Mouse (Mus musculus) gastrocnemius, postnatal 10 days (tissue): ENCODE results near the gene Tuft1. TPM values are rescaled to one million over a fixed set of nuclear protein-coding genes. Genes with fewer than 3 reads are reported as not detected.
"Not testable (repeated sequence)": the region's sequence is repeated elsewhere in the genome, so short reads cannot be mapped to it uniquely, and the experiment has no call there.

ENCODE experiments used
- DNase-seq: peaks from one replicate; pipeline ENCODE4 v3.0.0; 2021; ENCODE audit warnings: mixed read lengths
- total RNA-seq, 2 experiments: library from RNA; stranded (reverse); gene quantifications; 2 replicates each; pipeline ENCODE4 v1.2.3; 2021

Gene Tuft1
- total RNA-seq, 2 experiments from 2014 or later, result 1.1 to 1.2 TPM

DNA sequence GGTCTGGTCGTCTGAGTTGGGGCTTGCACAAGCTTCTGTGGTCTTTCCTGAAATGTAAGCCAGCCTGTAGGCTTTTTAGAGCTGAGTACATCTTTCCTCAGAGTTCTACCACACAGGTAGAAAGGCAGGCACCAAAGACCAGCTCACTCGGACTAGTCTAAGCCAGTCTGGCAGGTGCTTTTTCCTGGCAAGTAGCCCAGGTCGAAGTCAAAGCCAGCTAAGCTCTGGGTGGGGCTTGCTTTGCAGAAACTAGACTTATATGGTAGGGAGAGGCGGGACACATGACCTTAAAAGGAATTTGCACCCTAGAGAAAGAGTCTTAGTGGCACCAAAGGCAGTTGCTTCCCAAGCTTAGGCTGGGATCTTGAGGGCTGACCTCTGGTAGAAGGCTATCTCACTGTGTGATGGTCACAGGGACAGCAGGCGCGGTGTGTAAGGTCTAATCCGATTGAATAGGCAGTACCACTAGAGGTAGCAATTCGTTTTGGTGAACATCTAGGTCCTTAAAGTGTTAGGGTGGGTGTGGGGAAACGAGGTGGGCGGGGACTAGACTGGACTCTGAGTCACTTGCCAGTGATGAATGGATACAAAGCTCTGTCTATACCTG, 573 bp upstream of the Tuft1 start:
- not testable (repeated sequence) for DNase-seq

DNA sequence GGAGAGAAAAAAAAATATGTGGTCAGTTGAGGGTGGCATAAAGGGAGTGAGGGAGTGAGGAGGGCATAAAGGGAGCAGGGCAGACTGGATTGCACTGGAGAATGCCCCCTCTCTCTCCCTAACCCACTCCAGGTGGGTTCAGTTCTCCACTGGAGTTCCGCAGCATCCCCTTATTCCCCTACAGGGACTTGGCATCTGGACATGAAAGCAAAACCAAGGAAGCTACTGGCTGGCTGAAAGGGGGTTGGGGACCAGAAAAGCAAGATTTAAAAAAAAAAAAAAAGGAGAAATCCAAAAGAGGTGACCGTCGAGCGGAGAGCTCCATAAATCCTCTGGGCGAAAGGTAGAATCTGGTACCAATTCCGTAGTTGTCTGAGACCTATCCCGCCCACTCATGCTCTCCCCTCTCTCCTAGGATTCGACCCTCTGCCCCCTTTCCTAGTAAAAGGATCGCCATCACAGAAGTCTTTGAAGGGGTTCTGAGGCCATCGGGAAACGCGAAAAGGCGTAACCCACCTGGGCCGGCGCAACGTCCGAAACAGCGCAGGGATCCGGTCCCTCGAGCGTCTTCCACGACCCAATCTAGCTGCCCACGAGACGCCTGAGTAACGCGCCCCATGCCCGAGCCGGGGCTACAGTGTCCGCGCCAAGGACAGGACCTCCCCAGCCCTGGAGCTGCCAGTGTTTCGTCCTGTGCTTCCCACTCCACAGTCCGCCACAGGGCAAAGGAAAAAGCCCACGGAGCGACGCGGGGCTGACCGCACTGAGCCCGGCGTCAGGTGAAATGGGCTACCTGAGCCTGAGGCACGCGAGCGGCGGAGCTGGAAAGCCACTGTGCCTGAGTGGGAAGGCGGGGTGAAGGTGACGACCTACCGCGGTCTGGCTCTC, 576 bp downstream of the Tuft1 start:
- DNase-seq, result not testable (repeated sequence)

DNA sequence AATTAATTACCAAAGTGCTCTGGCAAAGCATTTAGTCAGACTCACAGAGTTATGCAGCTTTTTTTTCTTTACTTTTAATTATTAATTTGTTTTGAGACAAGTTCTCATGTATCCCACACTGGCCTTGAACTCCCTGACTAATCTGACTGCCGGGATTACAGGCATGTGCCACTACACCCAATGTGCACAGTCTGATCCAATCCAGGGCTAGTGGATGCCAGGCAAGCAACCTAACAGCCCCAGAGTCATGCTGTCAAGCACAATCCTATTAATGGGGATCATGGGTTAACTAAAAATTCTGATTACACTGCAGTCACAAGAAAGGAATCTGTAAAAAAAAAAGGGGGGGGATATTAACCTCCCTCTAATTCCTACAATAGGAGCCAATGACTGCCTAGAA, 4.7 kb downstream of the Tuft1 start:
- DNase-seq, result not testable (repeated sequence)

DNA sequence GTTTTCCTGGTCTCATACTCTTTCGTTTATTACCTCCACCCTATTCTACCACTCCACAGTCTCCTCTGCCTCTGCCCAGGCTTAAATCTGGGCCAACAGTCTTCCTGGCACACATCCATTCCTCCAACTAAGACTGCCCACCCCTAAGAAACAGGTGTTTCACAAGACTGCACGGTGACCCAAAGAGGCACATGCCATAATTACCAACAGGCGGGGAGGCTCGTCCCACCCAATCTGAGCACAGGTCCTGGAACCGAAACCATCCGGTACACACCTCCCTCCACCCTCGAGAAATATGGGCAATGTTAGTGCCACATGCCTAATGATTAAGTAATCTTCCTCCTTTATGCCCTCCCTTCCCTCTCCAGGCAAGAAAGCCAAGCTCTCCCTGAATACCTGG, 8.3 kb downstream of the Tuft1 start:
- DNase-seq, result no peak

DNA sequence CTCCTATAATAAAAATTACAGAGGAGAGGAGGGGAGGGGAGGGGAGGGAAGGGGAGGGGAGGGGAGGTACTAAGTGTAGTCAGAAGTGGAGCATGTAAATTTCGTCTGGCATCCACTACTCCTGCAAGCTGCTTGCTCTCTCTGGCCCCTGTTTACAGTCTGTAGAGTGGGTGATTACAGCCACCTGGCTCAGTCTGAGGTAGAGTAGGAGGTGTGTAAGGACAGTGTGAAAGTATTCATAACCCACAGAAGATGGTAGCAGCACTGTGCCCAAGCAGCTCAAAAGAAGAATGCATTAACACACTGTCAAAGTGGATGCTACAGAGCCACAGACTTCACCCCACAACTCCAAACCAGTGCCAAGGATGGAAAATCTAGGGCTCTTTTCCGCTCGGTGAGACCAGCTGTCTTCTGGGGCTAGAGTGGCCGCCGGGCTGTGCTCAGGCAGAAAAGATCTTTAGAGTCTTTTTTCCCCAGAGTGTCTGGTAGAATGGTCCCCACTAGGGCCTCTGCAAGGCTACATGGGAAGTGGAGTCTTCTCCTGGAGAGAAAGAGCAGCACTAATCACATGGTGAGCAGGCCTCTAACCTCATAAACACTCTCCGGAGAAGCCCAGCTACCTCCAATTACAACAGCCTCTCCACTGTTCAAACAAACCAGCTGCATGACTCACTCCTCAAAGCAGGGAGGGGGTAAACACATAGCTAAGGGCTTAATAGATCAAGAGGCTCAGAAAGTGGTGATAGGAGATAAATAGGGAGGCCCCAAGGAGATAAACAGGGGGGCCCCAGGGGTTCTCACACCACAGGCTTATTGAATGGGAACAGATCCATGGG, 9.7 kb downstream of the Tuft1 start:
- DNase-seq, result no peak

DNA sequence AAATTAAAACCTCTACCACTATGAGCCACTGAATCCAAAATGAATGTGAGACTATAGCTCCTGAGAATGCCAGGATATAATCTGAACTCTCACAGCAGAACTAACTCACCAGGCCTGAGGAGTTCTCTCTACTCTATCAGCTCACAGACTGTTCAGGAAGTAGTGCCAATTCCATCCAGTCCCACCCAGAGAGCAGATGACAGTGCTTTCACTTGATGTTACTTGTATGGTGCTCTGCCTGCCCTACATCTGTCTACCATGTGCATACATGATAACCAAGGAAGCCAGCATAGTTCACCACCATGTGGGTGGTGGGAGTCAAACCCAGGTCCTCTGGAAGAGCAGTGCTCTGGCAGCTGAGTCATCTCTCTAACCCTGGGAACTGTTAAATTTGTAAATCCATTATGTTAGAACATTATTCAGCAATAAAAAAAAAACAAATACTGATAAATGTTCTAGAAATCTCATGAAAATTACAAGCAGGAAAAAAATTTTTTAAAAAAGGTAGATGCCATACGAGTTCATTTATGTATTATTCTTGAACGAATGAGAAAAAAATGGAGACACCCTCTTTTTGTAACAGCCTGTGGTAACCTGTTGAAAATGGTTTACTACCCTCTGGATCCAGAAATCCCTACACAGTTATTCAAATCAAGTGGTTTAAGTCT, 16.0 kb downstream of the Tuft1 start, which contains the start of gene Gm10972:
TSS of gene Gm10972 (plus strand) at position 618 of the 668 bp plus-strand sequence.
- not testable (repeated sequence) for DNase-seq

DNA sequence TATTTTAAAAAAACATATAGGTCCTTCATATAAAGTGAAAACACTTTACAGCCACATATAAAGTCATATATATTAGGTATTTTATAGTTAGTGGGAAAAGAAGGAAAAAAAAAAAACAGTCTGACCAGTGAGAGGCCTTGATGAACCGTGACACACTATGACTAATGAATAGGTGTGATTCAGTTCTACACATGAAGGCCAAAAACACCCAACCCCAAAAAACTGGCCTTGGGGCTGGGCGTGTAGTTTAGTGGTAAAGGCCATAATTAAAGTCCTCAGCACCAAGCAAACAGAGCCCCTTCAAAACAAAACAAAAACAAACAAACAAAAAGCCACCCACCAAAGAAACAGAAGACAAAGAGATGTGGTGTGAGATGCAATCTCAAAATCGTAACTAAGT, 28.8 kb downstream of the Tuft1 start:
- DNase-seq, result no peak

- no peak for DNase-seq
Measured at GRCm38 (mm10) chr3:94628712-94629111, 30.0 kb downstream of the Tuft1 start.

DNA sequence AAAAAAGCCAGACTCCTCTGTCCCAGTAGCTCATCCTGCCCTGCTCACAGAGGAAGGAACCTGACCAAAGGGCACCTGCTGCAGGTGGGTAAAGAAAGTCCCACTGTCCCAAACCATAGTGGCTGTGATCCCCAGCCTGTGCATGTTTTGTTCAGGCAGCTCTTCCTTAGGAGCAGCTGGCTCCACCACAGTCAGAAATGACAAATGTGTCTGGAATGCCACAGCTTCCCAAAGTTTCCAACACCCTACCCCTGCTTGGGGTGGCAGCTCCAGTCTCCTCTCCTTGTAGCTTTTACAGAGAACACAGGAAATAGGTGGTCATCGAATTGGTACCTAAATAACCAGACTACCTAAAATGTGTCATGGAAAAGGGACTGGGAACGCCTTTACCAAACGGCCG, 34.4 kb downstream of the Tuft1 start:
- no peak for DNase-seq

DNA sequence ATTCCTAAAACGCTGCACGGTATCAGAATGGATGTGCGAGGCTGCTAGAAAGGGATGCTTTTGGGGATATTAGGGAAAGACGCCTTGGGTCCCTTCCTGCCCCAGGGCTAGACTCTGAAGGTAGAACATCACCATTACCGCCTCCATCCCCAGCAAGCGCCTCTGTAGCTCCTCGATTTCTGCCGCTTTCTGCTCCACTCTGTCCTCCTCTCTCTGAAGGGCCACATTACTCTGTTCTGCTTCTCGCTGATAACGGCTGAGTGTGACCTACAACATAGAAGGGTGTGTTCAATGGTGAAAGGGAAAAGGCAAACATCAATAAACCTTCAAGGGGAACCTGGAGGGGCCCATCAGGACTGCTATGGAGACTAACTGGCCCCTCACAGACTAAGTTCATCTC, 36.1 kb downstream of the Tuft1 start:
- DNase-seq, result no peak

GRCm38 (mm10) chr3:94621740-94622507, 36.7 kb downstream of the Tuft1 start:
- DNase-seq, result no peak

- DNase-seq, result peak; percentile 18
Measured at GRCm38 (mm10) chr3:94616717-94617116, 42.0 kb downstream of the Tuft1 start.

DNA sequence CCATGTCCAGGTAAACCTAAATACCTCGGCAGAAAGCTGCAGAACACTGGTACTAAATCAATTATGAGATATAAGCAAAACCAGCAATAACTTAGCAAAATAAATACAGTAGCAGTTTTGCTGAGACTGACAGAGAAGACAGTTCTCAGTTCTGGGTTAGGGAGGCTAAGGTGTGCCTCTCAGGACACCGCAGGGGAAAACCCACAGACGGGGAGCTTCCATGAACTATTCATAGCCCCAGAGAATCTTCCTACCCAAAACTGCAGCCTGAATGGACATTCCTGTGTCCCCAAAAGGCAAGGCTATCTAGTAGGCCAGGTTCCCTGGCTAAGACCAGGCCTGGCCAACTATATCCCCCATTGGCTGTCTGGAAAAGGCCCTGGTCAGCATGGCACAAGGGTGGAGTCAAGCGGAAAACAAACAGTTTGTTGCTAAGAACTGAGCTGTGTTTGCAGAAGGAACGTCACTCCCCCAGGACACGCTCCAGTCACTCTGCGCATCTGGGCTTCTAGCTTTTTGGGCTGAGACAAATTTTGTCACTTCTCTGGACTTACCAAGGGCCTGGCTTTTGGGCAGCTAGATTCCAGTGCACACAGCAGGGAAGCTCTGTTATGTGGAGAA, 45.3 kb downstream of the Tuft1 start:
- DNase-seq, result no peak

DNA sequence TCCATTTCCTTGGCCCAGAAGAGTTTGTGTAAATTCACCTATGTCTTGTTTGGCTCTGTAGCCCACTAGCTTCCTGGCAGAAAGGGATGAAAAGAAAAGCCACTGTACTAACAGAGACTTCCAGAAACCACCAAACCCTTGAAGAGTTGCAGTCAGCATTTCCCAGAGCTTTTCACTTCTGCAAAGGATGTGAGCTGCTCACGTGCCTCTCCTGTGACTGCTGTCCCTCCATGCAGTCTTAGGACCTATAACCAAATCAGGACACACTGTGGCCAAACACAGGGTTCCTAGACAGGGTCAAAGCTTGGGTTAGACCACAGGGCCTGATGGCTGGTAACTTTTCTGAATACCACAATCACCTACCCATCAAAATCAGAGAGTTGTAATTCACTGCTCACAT, 46.4 kb downstream of the Tuft1 start:
- no peak for DNase-seq

- no peak for DNase-seq
Measured at GRCm38 (mm10) chr3:94611834-94612233, 46.8 kb downstream of the Tuft1 start.

GRCm38 (mm10) chr3:94611343-94611742, 47.3 kb downstream of the Tuft1 start:
- DNase-seq, result peak; percentile 19

GRCm38 (mm10) chr3:94610581-94610980, 48.1 kb downstream of the Tuft1 start:
- DNase-seq, result no peak

GRCm38 (mm10) chr3:94609621-94610020, 49.1 kb downstream of the Tuft1 start:
- no peak for DNase-seq

DNA sequence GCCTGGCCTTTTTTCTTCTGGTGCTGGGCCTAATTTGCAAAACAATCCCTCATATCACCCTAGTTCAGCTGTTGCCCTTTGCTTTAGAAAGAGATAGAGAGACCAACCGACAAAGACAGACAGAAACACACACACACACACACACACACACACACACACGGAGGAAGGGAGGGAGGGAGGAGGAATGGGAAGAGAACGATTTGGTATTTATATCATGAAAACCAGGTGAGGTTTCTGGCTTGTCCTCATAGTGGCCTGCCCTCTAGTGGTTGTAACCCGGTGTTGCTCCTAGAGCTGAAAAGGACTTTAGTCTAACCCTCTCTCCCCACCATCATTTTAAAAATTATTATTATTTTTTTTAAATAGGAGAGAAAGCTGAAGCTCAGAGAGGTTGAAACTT, 56.7 kb downstream of the Tuft1 start:
- DNase-seq, result peak; percentile 59

- DNase-seq, result no peak
Measured at GRCm38 (mm10) chr3:94597224-94597779, 61.4 kb downstream of the Tuft1 start.

DNA sequence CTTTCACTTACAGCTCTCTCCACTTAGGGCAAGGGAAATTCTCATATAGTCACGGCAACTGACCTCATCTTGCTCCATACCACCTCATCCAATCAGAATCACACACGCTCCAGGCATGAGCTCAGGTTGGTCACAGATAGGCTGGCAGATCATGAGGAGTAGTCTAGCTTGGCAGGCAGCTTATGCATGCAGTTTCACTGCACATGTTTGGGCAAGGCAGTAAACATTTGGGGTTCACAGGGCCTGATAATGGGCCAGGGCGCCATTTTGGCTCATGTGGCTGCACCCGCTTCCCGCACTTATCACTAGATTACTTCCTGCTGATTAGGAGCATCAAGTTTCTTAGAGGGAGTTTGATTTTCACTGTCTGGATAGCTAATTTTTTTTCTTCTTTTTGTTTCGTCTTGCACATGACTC, 62.8 kb downstream of the Tuft1 start:
- no peak for DNase-seq
